Mouse (Mus musculus) left cerebral cortex, adult 8-10 months (tissue): ENCODE results near the gene Gigyf1. TPM values are rescaled to one million over a fixed set of nuclear protein-coding genes. Genes with fewer than 3 reads are reported as not detected.

Experiments
- DNase-seq, 2 experiments: peaks; one replicate each; pipeline ENCODE4 v3.0.0; 2022; ENCODE audit warnings: low spot score in 2 of 2
- total RNA-seq, 4 experiments: library from RNA; stranded (reverse); gene quantifications; 2 replicates each; pipeline ENCODE4 v1.2.4; 2022

Gene Gigyf1
- total RNA-seq, 4 experiments from 2014 or later, result 62.1 to 65.2 (median 63.5) TPM

- no peak for DNase-seq
These were observed 4.2 kb upstream of the Gigyf1 start for GRCm38 (mm10) chr5:137513951-137514721.

GRCm38 (mm10) chr5:137514811-137515210 lies 3.5 kb upstream of the Gigyf1 start:
- DNase-seq, result no peak

GRCm38 (mm10) chr5:137519691-137520550 lies 1.6 kb downstream of the Gigyf1 start:
- no peak for DNase-seq

GRCm38 (mm10) chr5:137521861-137522260 lies 3.5 kb downstream of the Gigyf1 start:
- DNase-seq, result no peak

- no peak for DNase-seq
These were observed 4.4 kb downstream of the Gigyf1 start for GRCm38 (mm10) chr5:137522711-137523110.

GRCm38 (mm10) chr5:137523396-137524250 lies 5.3 kb downstream of the Gigyf1 start:
- no peak for DNase-seq

- no peak for DNase-seq
These were observed 5.8 kb downstream of the Gigyf1 start for GRCm38 (mm10) chr5:137524251-137524515.

GRCm38 (mm10) chr5:137524671-137525070 lies 6.3 kb downstream of the Gigyf1 start:
- DNase-seq, result no peak

- DNase-seq, result no peak
These were observed 7.2 kb downstream of the Gigyf1 start for GRCm38 (mm10) chr5:137525511-137525910.

- no peak for DNase-seq
These were observed 8.0 kb downstream of the Gigyf1 start for GRCm38 (mm10) chr5:137526192-137526936.

- DNase-seq, result no peak
These were observed 9.1 kb downstream of the Gigyf1 start for GRCm38 (mm10) chr5:137527413-137527812.

GRCm38 (mm10) chr5:137528247-137528968 lies 10.1 kb downstream of the Gigyf1 start:
- no peak for DNase-seq

GRCm38 (mm10) chr5:137529221-137529995 lies 11.1 kb downstream of the Gigyf1 start:
- no peak for DNase-seq

GRCm38 (mm10) chr5:137530075-137530474 lies 11.7 kb downstream of the Gigyf1 start:
- DNase-seq, result no peak

- DNase-seq, result peak in 1 of 2 experiments; percentile 93
These were observed 12.5 kb downstream of the Gigyf1 start for GRCm38 (mm10) chr5:137530588-137531413.

GRCm38 (mm10) chr5:137531414-137532130 lies 13.2 kb downstream of the Gigyf1 start:
- peak in 1 of 2 experiments; percentile 64 for DNase-seq

- no peak for DNase-seq
These were observed 13.9 kb downstream of the Gigyf1 start for GRCm38 (mm10) chr5:137532131-137532807.

GRCm38 (mm10) chr5:137532808-137533116 lies 14.4 kb downstream of the Gigyf1 start:
- DNase-seq, result no peak
